Mouse (Mus musculus): Measurements from ENCODE around the gene Ntrk3. TPM values are rescaled to one million over a fixed set of nuclear protein-coding genes. Genes with fewer than 3 reads are reported as not detected.

Ntrk3 gene
- polyA plus RNA-seq, 1 experiment from 2014 or later = 1.3 TPM

- H3K27me3 ChIP-seq (ENCODE audit: control insufficient read depth, insufficient read depth, low read length) = peaks cover 69% of the 10 kb centered on the region
- H3K36me3 ChIP-seq (ENCODE audit: control insufficient read depth, insufficient read depth, low read length) = no peaks in the 10 kb centered on the region
- no peak overlapping the region for H3K9ac ChIP-seq (ENCODE audit: low read length)
- ATAC-seq (ENCODE audit: insufficient number of reproducible peaks, insufficient read depth, low FRiP score, low read depth) = no peak
- no peak overlapping the region for H3K27ac ChIP-seq (replicated peaks in 1 of 2; ENCODE audit: control insufficient read depth in 1 of 2, insufficient read depth in 1 of 2, low read depth in 2 of 2, low read length in 2 of 2)
- H3K4me2 ChIP-seq (ENCODE audit: low read length) = no peak overlapping the region
- no peak overlapping the region for H3K4me3 ChIP-seq (ENCODE audit: control insufficient read depth in 1 of 2, insufficient read depth in 1 of 2, low read depth in 1 of 2, low read length in 2 of 2)
- H3K9me3 ChIP-seq (ENCODE audit: control insufficient read depth, low read length) = no peaks in the 10 kb centered on the region
- 16% methylated on average over 3 of the region's 3 CpGs for WGBS
- peaks cover 0 to 1% of the 10 kb centered on the region in 2 experiments; a peak in 1 of 4 replicates for H3K4me1 ChIP-seq (ENCODE audit: control insufficient read depth in 2 of 2, insufficient read depth in 2 of 2, low read length in 2 of 2)
These were observed 153.3 kb downstream of the Ntrk3 start for GRCm38 (mm10) chr7:78584499-78584898.

- 39% methylated on average over 6 of the region's 6 CpGs for WGBS
- H3K27me3 ChIP-seq (ENCODE audit: control insufficient read depth, insufficient read depth, low read length) = peaks cover 78% of the 10 kb centered on the region
These were observed 154.1 kb downstream of the Ntrk3 start for GRCm38 (mm10) chr7:78583678-78584077.

GRCm38 (mm10) chr7:78581341-78581740, 156.5 kb downstream of the Ntrk3 start:
- H3K4me1 ChIP-seq (ENCODE audit: control insufficient read depth in 2 of 2, insufficient read depth in 2 of 2, low read length in 2 of 2) = peaks cover 0 to 15% of the 10 kb centered on the region in 2 experiments; a peak in 2 of 4 replicates
- H3K9ac ChIP-seq (ENCODE audit: low read length) = no peak overlapping the region
- no peaks in the 10 kb centered on the region for H3K9me3 ChIP-seq (ENCODE audit: control insufficient read depth, low read length)
- 22% methylated on average over 1 of the region's 1 CpGs for WGBS
- no peak overlapping the region for H3K27ac ChIP-seq (replicated peaks in 1 of 2; ENCODE audit: control insufficient read depth in 1 of 2, insufficient read depth in 1 of 2, low read depth in 2 of 2, low read length in 2 of 2)
- no peak overlapping the region for H3K4me2 ChIP-seq (ENCODE audit: low read length)
- H3K4me3 ChIP-seq (ENCODE audit: control insufficient read depth in 1 of 2, insufficient read depth in 1 of 2, low read depth in 1 of 2, low read length in 2 of 2) = no peak overlapping the region
- H3K36me3 ChIP-seq (ENCODE audit: control insufficient read depth, insufficient read depth, low read length) = no peaks in the 10 kb centered on the region
- no peak for ATAC-seq (ENCODE audit: insufficient number of reproducible peaks, insufficient read depth, low FRiP score, low read depth)
- peaks cover 91% of the 10 kb centered on the region for H3K27me3 ChIP-seq (ENCODE audit: control insufficient read depth, insufficient read depth, low read length)

More at GRCm38 (mm10) chr7:78583678-78584077, 154.1 kb downstream of the Ntrk3 start:
- ATAC-seq (ENCODE audit: insufficient number of reproducible peaks, insufficient read depth, low FRiP score, low read depth) = no peak
- Histone ChIP-seq H3K9me3 (ENCODE audit: control insufficient read depth, low read length) (no peaks in the 10 kb centered on the region), H3K27ac (replicated peaks in 1 of 2; ENCODE audit: control insufficient read depth in 1 of 2, insufficient read depth in 1 of 2, low read depth in 2 of 2, low read length in 2 of 2) (no peak overlapping the region), H3K4me2 (ENCODE audit: low read length) (no peak overlapping the region), H3K36me3 (ENCODE audit: control insufficient read depth, insufficient read depth, low read length) (no peaks in the 10 kb centered on the region), H3K9ac (ENCODE audit: low read length) (no peak overlapping the region), H3K4me3 (ENCODE audit: control insufficient read depth in 1 of 2, insufficient read depth in 1 of 2, low read depth in 1 of 2, low read length in 2 of 2) (no peak overlapping the region), H3K4me1 (ENCODE audit: control insufficient read depth in 2 of 2, insufficient read depth in 2 of 2, low read length in 2 of 2) (peaks cover 0 to 8% of the 10 kb centered on the region in 2 experiments; a peak in 2 of 4 replicates)

GRCm38 (mm10) chr7:78579461-78580234, 158.2 kb downstream of the Ntrk3 start:
- Histone ChIP-seq H3K9ac (ENCODE audit: low read length) (no peak overlapping the region), H3K27ac (replicated peaks in 1 of 2; ENCODE audit: control insufficient read depth in 1 of 2, insufficient read depth in 1 of 2, low read depth in 2 of 2, low read length in 2 of 2) (no peak overlapping the region), H3K9me3 (ENCODE audit: control insufficient read depth, low read length) (no peaks in the 10 kb centered on the region), H3K4me1 (ENCODE audit: control insufficient read depth in 2 of 2, insufficient read depth in 2 of 2, low read length in 2 of 2) (peaks cover 0 to 15% of the 10 kb centered on the region in 2 experiments; a peak in 2 of 4 replicates), H3K4me3 (ENCODE audit: control insufficient read depth in 1 of 2, insufficient read depth in 1 of 2, low read depth in 1 of 2, low read length in 2 of 2) (peak overlapping the region in 1 of 2 experiments; percentile 59; a peak in 3 of 4 replicates), H3K27me3 (ENCODE audit: control insufficient read depth, insufficient read depth, low read length) (peaks cover 99% of the 10 kb centered on the region), H3K36me3 (ENCODE audit: control insufficient read depth, insufficient read depth, low read length) (no peaks in the 10 kb centered on the region), H3K4me2 (ENCODE audit: low read length) (peak overlapping the region; percentile 94)
- WGBS = 2% methylated on average over 13 of the region's 13 CpGs
- no peak for ATAC-seq (ENCODE audit: insufficient number of reproducible peaks, insufficient read depth, low FRiP score, low read depth)

- Histone ChIP-seq H3K36me3 (ENCODE audit: control insufficient read depth, insufficient read depth, low read length) (no peaks in the 10 kb centered on the region), H3K4me2 (ENCODE audit: low read length) (peak overlapping the region; percentile 94), H3K27me3 (ENCODE audit: control insufficient read depth, insufficient read depth, low read length) (peaks cover 99% of the 10 kb centered on the region), H3K4me3 (ENCODE audit: control insufficient read depth in 1 of 2, insufficient read depth in 1 of 2, low read depth in 1 of 2, low read length in 2 of 2) (peak overlapping the region; percentile 35 to 59), H3K9me3 (ENCODE audit: control insufficient read depth, low read length) (no peaks in the 10 kb centered on the region), H3K27ac (replicated peaks in 1 of 2; ENCODE audit: control insufficient read depth in 1 of 2, insufficient read depth in 1 of 2, low read depth in 2 of 2, low read length in 2 of 2) (no peak overlapping the region), H3K9ac (ENCODE audit: low read length) (peak overlapping the region; percentile 52), H3K4me1 (ENCODE audit: control insufficient read depth in 2 of 2, insufficient read depth in 2 of 2, low read length in 2 of 2) (peaks cover 0 to 15% of the 10 kb centered on the region in 2 experiments; a peak in 2 of 4 replicates)
- under 1% methylated on average over 47 of the region's 66 CpGs for WGBS
- ATAC-seq (ENCODE audit: insufficient number of reproducible peaks, insufficient read depth, low FRiP score, low read depth) = no peak
These were observed 159.1 kb downstream of the Ntrk3 start for GRCm38 (mm10) chr7:78578461-78579359.

- Histone ChIP-seq H3K9me3 (ENCODE audit: control insufficient read depth, low read length) (no peaks in the 10 kb centered on the region), H3K27me3 (ENCODE audit: control insufficient read depth, insufficient read depth, low read length) (peaks cover 97% of the 10 kb centered on the region), H3K36me3 (ENCODE audit: control insufficient read depth, insufficient read depth, low read length) (no peaks in the 10 kb centered on the region), H3K4me3 (ENCODE audit: control insufficient read depth in 1 of 2, insufficient read depth in 1 of 2, low read depth in 1 of 2, low read length in 2 of 2) (peak overlapping the region; percentile 39 to 59), H3K9ac (ENCODE audit: low read length) (peak overlapping the region; percentile 34; the same call in 1 of the 2 replicates), H3K4me1 (ENCODE audit: control insufficient read depth in 2 of 2, insufficient read depth in 2 of 2, low read length in 2 of 2) (peaks cover 0 to 15% of the 10 kb centered on the region in 2 experiments; a peak in 2 of 4 replicates), H3K27ac (replicated peaks in 1 of 2; ENCODE audit: control insufficient read depth in 1 of 2, insufficient read depth in 1 of 2, low read depth in 2 of 2, low read length in 2 of 2) (no peak overlapping the region), H3K4me2 (ENCODE audit: low read length) (peak overlapping the region; percentile 94)
- ATAC-seq (ENCODE audit: insufficient number of reproducible peaks, insufficient read depth, low FRiP score, low read depth) = no peak
- under 1% methylated on average over 17 of the region's 23 CpGs for WGBS
These were observed 159.7 kb downstream of the Ntrk3 start for GRCm38 (mm10) chr7:78578111-78578460.

GRCm38 (mm10) chr7:78577462-78578110, 160.2 kb downstream of the Ntrk3 start:
- H3K27ac ChIP-seq (replicated peaks in 1 of 2; ENCODE audit: control insufficient read depth in 1 of 2, insufficient read depth in 1 of 2, low read depth in 2 of 2, low read length in 2 of 2) = no peak overlapping the region
- H3K4me1 ChIP-seq (ENCODE audit: control insufficient read depth in 2 of 2, insufficient read depth in 2 of 2, low read length in 2 of 2) = peaks cover 0 to 15% of the 10 kb centered on the region in 2 experiments; a peak in 2 of 4 replicates
- H3K4me3 ChIP-seq (ENCODE audit: control insufficient read depth in 1 of 2, insufficient read depth in 1 of 2, low read depth in 1 of 2, low read length in 2 of 2) = peak overlapping the region; percentile 43 to 59
- H3K36me3 ChIP-seq (ENCODE audit: control insufficient read depth, insufficient read depth, low read length) = no peaks in the 10 kb centered on the region
- H3K9me3 ChIP-seq (ENCODE audit: control insufficient read depth, low read length) = no peaks in the 10 kb centered on the region
- H3K9ac ChIP-seq (ENCODE audit: low read length) = peak overlapping the region; percentile 38; the same call in 1 of the 2 replicates
- WGBS = under 1% methylated on average over 48 of the region's 49 CpGs
- no peak for ATAC-seq (ENCODE audit: insufficient number of reproducible peaks, insufficient read depth, low FRiP score, low read depth)
- H3K4me2 ChIP-seq (ENCODE audit: low read length) = peak overlapping the region; percentile 94
- peaks cover 92% of the 10 kb centered on the region for H3K27me3 ChIP-seq (ENCODE audit: control insufficient read depth, insufficient read depth, low read length)

Data from heart, embryonic 14.5 days (tissue).